Mouse (Mus musculus): ENCODE measurements around the gene Bpifc. TPM values are rescaled to one million over a fixed set of nuclear protein-coding genes. Genes with fewer than 3 reads are reported as not detected.
A peak's percentile ranks its signal among the peaks of the same experiment; 100 is the strongest.
"Not testable (repeated sequence)": the region's sequence is repeated elsewhere in the genome, so short reads cannot be mapped to it uniquely, and the experiment has no call there.

Bpifc gene
- total and polyA plus RNA-seq, 2 experiments from 2014 or later: 0.10 to 0.13 TPM

DNA sequence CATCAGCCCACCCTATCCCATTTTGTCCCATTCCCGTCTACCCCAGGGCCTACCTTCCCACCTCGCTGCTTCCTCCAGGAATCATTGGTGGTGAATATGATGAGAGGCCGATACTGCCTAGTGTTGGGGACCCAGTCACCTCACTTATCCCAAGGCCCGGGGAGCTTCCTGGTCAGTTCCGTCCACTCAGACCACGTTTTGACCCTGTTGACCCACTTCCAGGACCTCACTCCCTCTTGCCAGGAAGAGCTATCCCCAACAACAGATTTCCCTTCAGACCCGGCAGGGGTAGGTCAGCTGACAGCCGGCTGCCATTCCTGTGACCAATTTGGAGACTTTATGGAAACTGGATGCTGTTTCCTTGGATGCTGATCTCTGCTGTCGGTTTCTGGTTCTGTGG lies 36.1 kb upstream of the Bpifc start:
- H3K36me3 ChIP-seq (ENCODE audit: insufficient read depth): peaks cover 15% of the 10 kb centered on the region
- ATAC-seq (no peak), DNase-seq (no peak)
- H3K27me3 ChIP-seq (ENCODE audit: insufficient read depth, low read length): no peaks in the 10 kb centered on the region
- H3K4me3 ChIP-seq (ENCODE audit: low read depth, low read length): no peak overlapping the region
- H3K27ac ChIP-seq (ENCODE audit: low read depth, low read length): no peak overlapping the region
- no peak overlapping the region for H3K9ac ChIP-seq
- no peaks in the 10 kb centered on the region for H3K4me1 ChIP-seq (ENCODE audit: insufficient read depth)
- H3K4me2 ChIP-seq (ENCODE audit: low read depth): no peak overlapping the region
- WGBS: 94% methylated on average over 9 of the region's 9 CpGs
- H3K9me3 ChIP-seq (ENCODE audit: low read length): no peaks in the 10 kb centered on the region
- TF ChIP-seq CTCF (IDR thresholded peaks at IDR 0.05; ENCODE audit: low read depth): no peak

DNA sequence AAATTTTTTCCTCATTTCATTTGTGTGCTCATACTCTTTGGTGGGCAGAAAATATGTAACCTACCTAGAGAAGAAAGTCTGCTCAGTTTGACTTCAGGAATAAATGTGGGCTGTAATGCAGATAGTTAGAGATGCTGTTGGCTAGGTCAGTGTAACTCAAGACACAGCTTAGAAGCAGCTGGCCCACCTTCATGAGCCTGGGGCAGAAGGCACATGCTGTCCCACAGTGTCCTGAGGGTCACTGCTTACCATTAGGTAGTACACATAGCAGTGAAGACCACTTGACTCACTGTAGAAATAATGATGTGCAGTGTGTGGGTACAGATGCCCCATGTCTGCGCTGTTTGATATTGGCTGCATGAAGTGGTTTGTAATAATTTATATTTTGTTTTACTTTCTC lies 34.7 kb upstream of the Bpifc start:
- H3K4me2 ChIP-seq (ENCODE audit: low read depth): no peak overlapping the region
- H3K4me3 ChIP-seq (ENCODE audit: low read depth, low read length): no peak overlapping the region
- no peaks in the 10 kb centered on the region for H3K9me3 ChIP-seq (ENCODE audit: low read length)
- H3K9ac ChIP-seq: no peak overlapping the region
- DNase-seq (no peak), ATAC-seq (no peak)
- H3K36me3 ChIP-seq (ENCODE audit: insufficient read depth): peaks cover 6% of the 10 kb centered on the region; the same call in 1 of the 2 replicates
- 95% methylated on average over 1 of the region's 1 CpGs for WGBS
- no peak overlapping the region for H3K27ac ChIP-seq (ENCODE audit: low read depth, low read length)
- no peaks in the 10 kb centered on the region for H3K4me1 ChIP-seq (ENCODE audit: insufficient read depth)
- no peak for TF ChIP-seq CTCF (IDR thresholded peaks at IDR 0.05; ENCODE audit: low read depth)
- no peaks in the 10 kb centered on the region for H3K27me3 ChIP-seq (ENCODE audit: insufficient read depth, low read length)

DNA sequence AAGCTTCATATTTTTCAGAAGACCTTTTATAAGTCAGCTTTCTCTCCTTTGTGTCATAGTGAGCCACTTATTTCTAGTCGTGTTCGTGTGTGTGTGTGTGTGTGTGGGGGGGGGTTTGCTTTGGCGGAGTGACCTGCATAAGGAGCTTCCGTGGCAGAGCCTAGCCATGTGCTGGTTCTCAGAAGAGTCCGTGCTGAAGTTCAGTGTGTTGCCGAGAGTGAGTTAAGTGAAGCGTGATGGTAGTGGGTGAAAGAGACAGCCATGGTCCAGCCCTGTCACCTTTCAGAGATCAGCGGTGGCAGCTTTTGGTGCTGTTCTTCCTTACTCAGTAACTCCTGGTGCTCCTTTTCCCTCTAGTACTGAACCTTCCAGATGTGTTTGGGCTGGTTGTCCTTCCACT lies 32.4 kb upstream of the Bpifc start:
- no peaks in the 10 kb centered on the region for H3K27me3 ChIP-seq (ENCODE audit: insufficient read depth, low read length)
- no peak overlapping the region for H3K4me3 ChIP-seq (ENCODE audit: low read depth, low read length)
- WGBS: 86% methylated on average over 8 of the region's 8 CpGs
- DNase-seq (no peak), ATAC-seq (no peak)
- no peak for TF ChIP-seq CTCF (IDR thresholded peaks at IDR 0.05; ENCODE audit: low read depth)
- no peaks in the 10 kb centered on the region for H3K9me3 ChIP-seq (ENCODE audit: low read length)
- H3K4me1 ChIP-seq (ENCODE audit: insufficient read depth): no peaks in the 10 kb centered on the region
- no peak overlapping the region for H3K4me2 ChIP-seq (ENCODE audit: low read depth)
- H3K36me3 ChIP-seq (ENCODE audit: insufficient read depth): 0 out of 2 replicates have a peak, but pooled peaks cover 3% of the 10 kb centered on the region
- no peak overlapping the region for H3K9ac ChIP-seq
- no peak overlapping the region for H3K27ac ChIP-seq (ENCODE audit: low read depth, low read length)

DNA sequence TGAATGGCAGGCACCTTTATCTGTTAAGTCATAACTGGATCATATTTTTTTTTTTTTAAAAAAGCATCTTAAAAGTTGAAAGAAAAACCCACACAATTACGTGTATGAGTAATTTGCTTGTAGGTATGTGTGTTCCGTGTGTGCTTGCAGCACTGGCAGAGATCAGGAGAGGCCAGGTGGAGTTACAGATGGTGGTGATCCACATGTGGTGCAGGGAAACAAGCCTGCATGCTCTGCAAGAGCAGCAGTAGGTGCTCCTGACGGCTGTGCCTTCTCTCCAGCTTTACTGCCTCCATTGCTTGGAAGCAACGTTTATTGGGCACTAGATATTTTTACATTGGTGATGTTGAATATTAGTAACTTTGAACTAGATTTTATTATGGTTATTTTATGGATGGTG lies 32.0 kb upstream of the Bpifc start:
- no peak for TF ChIP-seq CTCF (IDR thresholded peaks at IDR 0.05; ENCODE audit: low read depth)
- no peak for ATAC-seq
- no peak overlapping the region for H3K4me3 ChIP-seq (ENCODE audit: low read depth, low read length)
- 0 out of 2 replicates have a peak, but pooled peaks cover 3% of the 10 kb centered on the region for H3K36me3 ChIP-seq (ENCODE audit: insufficient read depth)
- H3K4me2 ChIP-seq (ENCODE audit: low read depth): no peak overlapping the region
- DNase-seq: no peak
- H3K4me1 ChIP-seq (ENCODE audit: insufficient read depth): no peaks in the 10 kb centered on the region
- no peak overlapping the region for H3K9ac ChIP-seq
- 77% methylated on average over 4 of the region's 4 CpGs for WGBS
- no peaks in the 10 kb centered on the region for H3K27me3 ChIP-seq (ENCODE audit: insufficient read depth, low read length)
- no peak overlapping the region for H3K27ac ChIP-seq (ENCODE audit: low read depth, low read length)
- H3K9me3 ChIP-seq (ENCODE audit: low read length): no peaks in the 10 kb centered on the region

DNA sequence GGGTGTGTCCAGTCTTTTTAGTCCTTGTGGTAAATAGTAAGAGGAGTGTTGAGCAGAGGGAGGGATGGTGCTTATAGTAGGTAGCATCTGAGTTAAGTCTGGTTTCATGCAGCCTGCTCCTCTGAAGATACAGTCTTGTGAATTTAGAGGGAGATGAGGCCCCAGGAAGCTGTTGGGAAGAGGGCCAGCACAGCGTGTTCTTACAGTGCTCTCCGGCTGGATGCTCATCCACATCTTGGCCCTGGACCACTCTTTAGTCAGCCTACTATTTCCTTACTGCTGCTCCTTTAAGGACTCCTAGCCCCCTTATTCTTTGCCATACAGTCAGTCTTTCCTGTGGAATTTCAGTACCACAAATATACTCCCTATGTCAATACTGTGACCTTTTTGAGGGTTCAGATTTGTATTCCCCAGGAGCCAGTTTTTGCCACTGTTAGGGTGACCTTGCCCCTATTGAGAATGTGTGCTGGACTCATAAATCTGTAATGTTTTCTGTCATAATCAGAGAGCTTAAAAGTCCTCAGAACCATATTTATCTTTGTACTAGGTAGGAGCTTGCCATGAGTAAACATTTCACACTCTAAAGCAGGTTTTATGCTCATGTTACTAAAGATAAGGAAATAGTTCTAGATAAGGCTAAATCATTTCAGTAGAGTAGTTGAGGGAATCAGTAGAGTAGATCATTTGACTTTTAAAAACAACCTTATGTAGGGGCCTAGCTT lies 22.5 kb upstream of the Bpifc start:
- Histone ChIP-seq H3K9me3 (ENCODE audit: low read length) (no peaks in the 10 kb centered on the region), H3K27me3 (ENCODE audit: insufficient read depth, low read length) (no peaks in the 10 kb centered on the region), H3K36me3 (ENCODE audit: insufficient read depth) (0 out of 2 replicates have a peak, but pooled peaks cover 3% of the 10 kb centered on the region), H3K4me2 (ENCODE audit: low read depth) (no peak overlapping the region), H3K9ac (no peak overlapping the region), H3K4me3 (ENCODE audit: low read depth, low read length) (no peak overlapping the region), H3K4me1 (ENCODE audit: insufficient read depth) (no peaks in the 10 kb centered on the region), H3K27ac (ENCODE audit: low read depth, low read length) (no peak overlapping the region)
- ATAC-seq (no peak), DNase-seq (no peak)
- WGBS: 83% methylated on average over 2 of the region's 2 CpGs
- TF ChIP-seq CTCF (IDR thresholded peaks at IDR 0.05; ENCODE audit: low read depth): no peak

DNA sequence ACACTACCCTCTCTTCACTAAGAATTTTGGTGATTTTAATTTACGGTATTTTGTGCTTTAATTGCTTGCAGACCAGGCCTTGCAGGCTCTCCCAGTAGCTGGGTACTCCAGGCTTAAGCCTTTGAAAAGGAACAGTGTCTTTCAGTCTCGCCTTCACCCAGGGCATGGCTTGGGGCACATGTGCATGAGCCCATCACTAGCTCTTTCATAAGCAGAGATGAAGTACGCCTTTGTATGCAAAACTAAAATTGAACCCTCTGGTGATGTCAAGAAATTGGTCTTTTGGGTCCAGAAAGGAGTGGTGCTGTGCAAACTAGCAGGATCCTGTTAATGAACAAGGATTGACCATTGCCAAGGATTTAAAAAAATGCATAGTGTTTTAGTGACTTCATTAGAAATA lies 20.8 kb upstream of the Bpifc start:
- Histone ChIP-seq H3K27me3 (ENCODE audit: insufficient read depth, low read length) (no peaks in the 10 kb centered on the region), H3K9ac (no peak overlapping the region), H3K4me1 (ENCODE audit: insufficient read depth) (no peaks in the 10 kb centered on the region), H3K9me3 (ENCODE audit: low read length) (no peaks in the 10 kb centered on the region), H3K4me2 (ENCODE audit: low read depth) (no peak overlapping the region), H3K4me3 (ENCODE audit: low read depth, low read length) (no peak overlapping the region), H3K27ac (ENCODE audit: low read depth, low read length) (no peak overlapping the region), H3K36me3 (ENCODE audit: insufficient read depth) (0 out of 2 replicates have a peak, but pooled peaks cover 3% of the 10 kb centered on the region)
- WGBS: 70% methylated on average over 3 of the region's 3 CpGs
- no peak for DNase-seq
- ATAC-seq: peak; percentile 60
- no peak for TF ChIP-seq CTCF (IDR thresholded peaks at IDR 0.05; ENCODE audit: low read depth)

DNA sequence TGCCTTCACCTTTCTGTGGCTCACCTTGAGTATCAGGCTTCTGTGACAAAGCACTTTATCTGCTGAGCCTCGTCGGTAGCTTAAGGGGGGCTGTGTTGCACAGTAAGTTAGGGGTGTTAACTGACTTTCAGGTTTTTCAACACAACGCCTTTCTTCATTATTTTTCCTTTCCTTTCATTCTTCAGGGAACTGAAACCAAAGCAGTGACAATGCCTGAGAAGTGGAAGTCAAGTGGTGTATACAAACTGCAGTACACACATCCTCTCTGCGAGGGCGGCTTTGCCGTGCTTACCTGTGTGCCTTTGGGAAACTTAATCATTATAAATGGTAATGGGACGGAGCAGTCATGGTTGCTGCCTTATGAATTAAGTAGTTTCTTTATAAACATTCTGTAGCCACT lies 19.0 kb upstream of the Bpifc start:
- no peaks in the 10 kb centered on the region for H3K9me3 ChIP-seq (ENCODE audit: low read length)
- H3K27me3 ChIP-seq (ENCODE audit: insufficient read depth, low read length): no peaks in the 10 kb centered on the region
- 0 out of 2 replicates have a peak, but pooled peaks cover 2% of the 10 kb centered on the region for H3K36me3 ChIP-seq (ENCODE audit: insufficient read depth)
- no peak for ATAC-seq
- H3K4me3 ChIP-seq (ENCODE audit: low read depth, low read length): no peak overlapping the region
- H3K27ac ChIP-seq (ENCODE audit: low read depth, low read length): no peak overlapping the region
- 89% methylated on average over 7 of the region's 7 CpGs for WGBS
- no peak for TF ChIP-seq CTCF (IDR thresholded peaks at IDR 0.05; ENCODE audit: low read depth)
- H3K4me2 ChIP-seq (ENCODE audit: low read depth): no peak overlapping the region
- H3K9ac ChIP-seq: no peak overlapping the region
- H3K4me1 ChIP-seq (ENCODE audit: insufficient read depth): no peaks in the 10 kb centered on the region
- no peak for DNase-seq

DNA sequence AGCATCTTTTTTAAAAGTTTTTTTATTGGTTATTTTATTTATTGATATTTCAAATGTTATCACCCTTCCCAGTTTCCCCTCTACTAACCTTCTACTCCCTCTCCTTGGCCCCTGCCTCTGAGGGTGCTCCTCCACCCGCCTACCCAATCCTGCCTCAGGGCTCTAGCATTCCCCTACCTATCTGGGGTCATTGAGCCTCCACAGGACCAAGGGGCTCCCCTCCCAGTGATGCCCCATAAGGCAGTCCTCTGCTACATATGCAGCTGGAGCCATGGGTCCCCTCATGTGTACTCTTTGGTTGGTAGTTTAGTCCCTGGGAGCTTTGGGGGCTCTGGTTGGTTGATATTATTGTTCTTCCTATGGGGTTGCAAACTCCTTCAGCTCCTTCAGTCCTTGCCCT lies 15.1 kb upstream of the Bpifc start:
- H3K9me3 ChIP-seq (ENCODE audit: low read length); H3K4me2 ChIP-seq (ENCODE audit: low read depth); ATAC-seq; DNase-seq; H3K36me3 ChIP-seq (ENCODE audit: insufficient read depth); H3K4me1 ChIP-seq (ENCODE audit: insufficient read depth); H3K9ac ChIP-seq; H3K4me3 ChIP-seq (ENCODE audit: low read depth, low read length); H3K27ac ChIP-seq (ENCODE audit: low read depth, low read length); H3K27me3 ChIP-seq (ENCODE audit: insufficient read depth, low read length): not testable (repeated sequence)
- WGBS: 79% methylated on average over 1 of the region's 1 CpGs

All from forebrain, postnatal 0 days (tissue).